Mouse (Mus musculus) lung, postnatal 0 days (tissue): ENCODE data around the gene Ogfr.

Experiments
- CTCF ChIP-seq: IDR thresholded peaks from 2 replicates; pipeline ENCODE4 v1.5.1; 2016; ENCODE audit warnings: antibody characterized with exemption, mild to moderate bottlenecking
- EP300 ChIP-seq: IDR thresholded peaks from 2 replicates; pipeline ENCODE4 v1.6.1; 2016; ENCODE audit warnings: antibody characterized with exemption, mild to moderate bottlenecking, control low read depth

- TF ChIP-seq CTCF (peak; percentile 94), EP300 (no peak)
These were observed 10.4 kb upstream of the Ogfr start for GRCm38 (mm10) chr2:180578686-180579085.
